Mouse (Mus musculus): Measurements from ENCODE around the gene Fam151a. TPM values are rescaled to one million over a fixed set of nuclear protein-coding genes. Genes with fewer than 3 reads are reported as not detected.
"Not testable (repeated sequence)": the region's sequence is repeated elsewhere in the genome, so short reads cannot be mapped to it uniquely, and the experiment has no call there.

Fam151a gene
- polyA plus RNA-seq, 1 experiment from 2014 or later, result 0.49 TPM

- ATAC-seq (ENCODE audit: low read depth) (no peak), DNase-seq (ENCODE audit: low spot score) (no peak)
- H3K4me3 ChIP-seq (ENCODE audit: low read depth, low read length), result no peak overlapping the region
- peaks cover 20% of the 10 kb centered on the region for H3K4me1 ChIP-seq (ENCODE audit: control insufficient read depth, insufficient read depth, low read length)
- H3K36me3 ChIP-seq (ENCODE audit: control insufficient read depth, insufficient read depth, low read length), result no peaks in the 10 kb centered on the region
- no peak overlapping the region for H3K4me2 ChIP-seq (ENCODE audit: low read depth, low read length)
- no peak overlapping the region for H3K9ac ChIP-seq (ENCODE audit: low read depth, low read length)
- H3K27ac ChIP-seq (replicated peaks; ENCODE audit: low read depth, low read length), result no peak overlapping the region
- H3K27me3 ChIP-seq (replicated peaks; ENCODE audit: control insufficient read depth, insufficient read depth, low read length), result no peaks in the 10 kb centered on the region
- no peaks in the 10 kb centered on the region for H3K9me3 ChIP-seq (ENCODE audit: control insufficient read depth, low read length)
These were observed 58.6 kb downstream of the Fam151a start for GRCm38 (mm10) chr4:106792276-106792675.

GRCm38 (mm10) chr4:106793826-106794225 lies 60.1 kb downstream of the Fam151a start:
- not testable (repeated sequence) for DNase-seq (ENCODE audit: low spot score); H3K9me3 ChIP-seq (ENCODE audit: control insufficient read depth, low read length); H3K27me3 ChIP-seq (replicated peaks; ENCODE audit: control insufficient read depth, insufficient read depth, low read length); H3K9ac ChIP-seq (ENCODE audit: low read depth, low read length); H3K4me3 ChIP-seq (ENCODE audit: low read depth, low read length); H3K4me1 ChIP-seq (ENCODE audit: control insufficient read depth, insufficient read depth, low read length); H3K4me2 ChIP-seq (ENCODE audit: low read depth, low read length); ATAC-seq (ENCODE audit: low read depth); H3K36me3 ChIP-seq (ENCODE audit: control insufficient read depth, insufficient read depth, low read length); H3K27ac ChIP-seq (replicated peaks; ENCODE audit: low read depth, low read length)
- WGBS, result 96% methylated on average over 9 of the region's 9 CpGs

DNA sequence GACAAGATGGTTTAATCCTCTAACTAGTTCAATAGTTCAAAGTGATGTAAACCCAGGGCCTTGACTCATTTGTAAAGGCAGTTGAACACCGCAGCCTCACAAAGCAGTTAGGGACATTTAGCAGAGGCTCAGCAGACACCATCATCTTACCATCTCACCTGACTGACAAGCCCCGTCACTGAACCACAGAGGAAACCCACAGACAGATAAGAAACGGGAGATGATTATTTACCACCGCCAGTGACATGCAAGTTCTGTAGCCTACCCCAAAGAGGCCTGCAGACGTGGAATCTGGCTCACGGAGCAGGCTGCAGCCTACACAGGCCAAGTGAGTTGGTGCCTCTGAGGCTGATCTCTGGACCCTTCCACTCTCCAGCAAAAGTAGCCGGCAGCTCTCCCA lies 60.6 kb downstream of the Fam151a start:
- Histone ChIP-seq H3K4me1 (ENCODE audit: control insufficient read depth, insufficient read depth, low read length) (peaks cover 10% of the 10 kb centered on the region), H3K9me3 (ENCODE audit: control insufficient read depth, low read length) (no peaks in the 10 kb centered on the region), H3K27me3 (replicated peaks; ENCODE audit: control insufficient read depth, insufficient read depth, low read length) (no peaks in the 10 kb centered on the region), H3K36me3 (ENCODE audit: control insufficient read depth, insufficient read depth, low read length) (no peaks in the 10 kb centered on the region), H3K27ac (replicated peaks; ENCODE audit: low read depth, low read length) (no peak overlapping the region), H3K4me2 (ENCODE audit: low read depth, low read length) (no peak overlapping the region), H3K9ac (ENCODE audit: low read depth, low read length) (no peak overlapping the region), H3K4me3 (ENCODE audit: low read depth, low read length) (no peak overlapping the region)
- ATAC-seq (ENCODE audit: low read depth) (no peak), DNase-seq (ENCODE audit: low spot score) (no peak)
- WGBS, result 87% methylated on average over 7 of the region's 7 CpGs

- no peak overlapping the region for H3K9ac ChIP-seq (ENCODE audit: low read depth, low read length)
- H3K27ac ChIP-seq (replicated peaks; ENCODE audit: low read depth, low read length), result no peak overlapping the region
- DNase-seq (ENCODE audit: low spot score) (no peak), ATAC-seq (ENCODE audit: low read depth) (no peak)
- no peaks in the 10 kb centered on the region for H3K36me3 ChIP-seq (ENCODE audit: control insufficient read depth, insufficient read depth, low read length)
- no peaks in the 10 kb centered on the region for H3K27me3 ChIP-seq (replicated peaks; ENCODE audit: control insufficient read depth, insufficient read depth, low read length)
- 94% methylated on average over 2 of the region's 2 CpGs for WGBS
- peaks cover 11% of the 10 kb centered on the region for H3K4me1 ChIP-seq (ENCODE audit: control insufficient read depth, insufficient read depth, low read length)
- no peaks in the 10 kb centered on the region for H3K9me3 ChIP-seq (ENCODE audit: control insufficient read depth, low read length)
- no peak overlapping the region for H3K4me2 ChIP-seq (ENCODE audit: low read depth, low read length)
- H3K4me3 ChIP-seq (ENCODE audit: low read depth, low read length), result no peak overlapping the region
These were observed 61.6 kb downstream of the Fam151a start for GRCm38 (mm10) chr4:106795289-106795688.

Other genes starting within 250 kb of the Fam151a start
- gene Bsnd, start 241.6 kb upstream of the Fam151a start, polyA plus RNA-seq (2014; fragmentation: Nextera tagmentation; extraction: Ambion mirVana), result 0.15 TPM in 1 of 2 replicates, not detected in the other
- gene Dhcr24, start 172.9 kb upstream of the Fam151a start, polyA plus RNA-seq (2014; fragmentation: Nextera tagmentation; extraction: Ambion mirVana), result 14.8 and 17.9 TPM in 2 replicates
- gene Lexm, start 116.6 kb upstream of the Fam151a start, polyA plus RNA-seq (2014; fragmentation: Nextera tagmentation; extraction: Ambion mirVana), result not detected in 2 replicates
- 2.6 and 3.5 TPM in 2 replicates for gene Ttc22, start 111.5 kb upstream of the Fam151a start, polyA plus RNA-seq (2014; fragmentation: Nextera tagmentation; extraction: Ambion mirVana)
- gene Pars2, start 82.8 kb upstream of the Fam151a start, polyA plus RNA-seq (2014; fragmentation: Nextera tagmentation; extraction: Ambion mirVana), result 12.2 and 12.4 TPM in 2 replicates
- 71.2 and 80.9 TPM in 2 replicates for gene Ttc4, start 54.9 kb upstream of the Fam151a start, polyA plus RNA-seq (2014; fragmentation: Nextera tagmentation; extraction: Ambion mirVana)
- gene Mroh7, start 3.0 kb upstream of the Fam151a start, polyA plus RNA-seq (2014; fragmentation: Nextera tagmentation; extraction: Ambion mirVana), result 0.24 and 0.84 TPM in 2 replicates
- 4.1 and 4.2 TPM in 2 replicates for gene Acot11, start 71.1 kb downstream of the Fam151a start, polyA plus RNA-seq (2014; fragmentation: Nextera tagmentation; extraction: Ambion mirVana)
- gene Ssbp3, start 176.8 kb downstream of the Fam151a start, polyA plus RNA-seq (2014; fragmentation: Nextera tagmentation; extraction: Ambion mirVana), result 72.9 and 88.2 TPM in 2 replicates